Mouse (Mus musculus) embryonic facial prominence, embryonic 11.5 days (tissue): ENCODE measurements around the gene Tbc1d14. TPM values are rescaled to one million over a fixed set of nuclear protein-coding genes. Genes with fewer than 3 reads are reported as not detected.

Experiments used
- ATAC-seq: fragments of 200-750 bp; cut with Nextera tagmentation; replicated peaks from 2 replicates; pipeline ENCODE4 v1.8.0; 2017; ENCODE audit warnings: low read depth; ENCODE audit not compliant: insufficient number of reproducible peaks, low FRiP score, low TSS enrichment
- DNase-seq: peaks from one replicate; pipeline ENCODE4 v3.0.0-alpha.2; 2015; ENCODE audit warnings: low spot score
- H3K27ac ChIP-seq: fragments of 300-500 bp; sonication (generic); replicated peaks from 2 replicates; pipeline ENCODE4 v1.5.1; 2014; ENCODE audit warnings: mild to moderate bottlenecking, low read depth, low read length, control low read depth
- H3K27me3 ChIP-seq: fragments of 300-500 bp; sonication (generic); 2 replicates; pipeline ENCODE4 v1.6.1; 2014; ENCODE audit warnings: mild to moderate bottlenecking, low read length, moderate library complexity, mixed read lengths; ENCODE audit not compliant: control insufficient read depth, insufficient read depth
- H3K36me3 ChIP-seq: fragments of 300-500 bp; sonication (generic); replicated peaks from 2 replicates; pipeline ENCODE4 v1.6.1; 2014; ENCODE audit warnings: low read depth, mild to moderate bottlenecking, low read length, moderate library complexity, mixed read lengths; ENCODE audit not compliant: control insufficient read depth, insufficient read depth
- H3K4me1 ChIP-seq: fragments of 300-500 bp; sonication (generic); 2 replicates; pipeline ENCODE4 v1.6.1; 2014; ENCODE audit warnings: low read length, mixed read lengths; ENCODE audit not compliant: control insufficient read depth, insufficient read depth
- H3K4me2 ChIP-seq: fragments of 300-500 bp; sonication (generic); 2 replicates; pipeline ENCODE4 v1.6.1; 2014; ENCODE audit warnings: low read depth, mild to moderate bottlenecking, control low read depth, low read length, moderate library complexity
- H3K4me3 ChIP-seq: fragments of 300-500 bp; sonication (generic); 2 replicates; pipeline ENCODE4 v1.5.1; 2014; ENCODE audit warnings: low read depth, low read length, control low read depth
- H3K9ac ChIP-seq: fragments of 300-500 bp; sonication (generic); replicated peaks from 2 replicates; pipeline ENCODE4 v1.6.1; 2014; ENCODE audit warnings: mild to moderate bottlenecking, control low read depth, low read length
- H3K9me3 ChIP-seq: fragments of 300-500 bp; sonication (generic); replicated peaks from 2 replicates; pipeline ENCODE4 v1.6.1; 2016; ENCODE audit warnings: mild to moderate bottlenecking, low read length, inconsistent platforms, mixed read lengths; ENCODE audit not compliant: control insufficient read depth
- whole genome bisulfite sequencing: fragments of 180-500 bp; shearing (Covaris S2); extraction: QIAGEN DNeasy Blood & Tissue Kit; methylation state at CpG from one replicate; pipeline ENCODE4 v1.1.7; 2014; 5-methylcytosine and 5-hydroxymethylcytosine counted together
- polyA plus RNA-seq: library from polyadenylated mRNA; unstranded; fragments of >200 nt; fragmentation: Nextera tagmentation; extraction: Ambion mirVana; gene quantifications from 2 replicates; pipeline ENCODE4 v1.2.1, GENCODE M21; 2014

The Tbc1d14 gene
- polyA plus RNA-seq, 1 experiment from 2014 or later: 42.7 TPM

DNA sequence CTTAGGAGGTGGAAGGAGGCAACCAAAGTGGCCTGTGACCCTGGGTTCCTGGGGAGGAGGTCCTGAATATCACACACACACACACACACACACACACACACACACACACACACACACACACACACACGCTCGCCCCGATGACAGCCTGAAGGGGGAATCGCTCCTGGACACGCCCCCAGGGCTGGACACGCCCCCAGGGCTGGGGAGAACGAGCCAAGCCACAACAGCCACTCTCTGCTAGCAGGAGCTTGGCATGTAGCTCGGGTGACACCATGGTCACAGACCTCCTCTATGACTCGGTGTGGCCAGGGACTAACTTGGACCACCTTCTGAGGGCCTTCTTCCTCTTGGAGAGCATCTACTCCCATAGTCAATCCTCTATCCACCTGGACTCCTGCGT is 142.0 kb downstream of the Tbc1d14 start:
- H3K9me3 ChIP-seq: no peaks in the 10 kb centered on the region
- no peak for DNase-seq
- no peaks in the 10 kb centered on the region for H3K4me1 ChIP-seq
- H3K4me2 ChIP-seq: no peak overlapping the region
- H3K36me3 ChIP-seq: no peaks in the 10 kb centered on the region
- WGBS: 24% methylated on average over 9 of the region's 10 CpGs
- H3K27me3 ChIP-seq: no peaks in the 10 kb centered on the region
- H3K9ac ChIP-seq: no peak overlapping the region
- no peak overlapping the region for H3K4me3 ChIP-seq
- no peak overlapping the region for H3K27ac ChIP-seq
- no peak for ATAC-seq

DNA sequence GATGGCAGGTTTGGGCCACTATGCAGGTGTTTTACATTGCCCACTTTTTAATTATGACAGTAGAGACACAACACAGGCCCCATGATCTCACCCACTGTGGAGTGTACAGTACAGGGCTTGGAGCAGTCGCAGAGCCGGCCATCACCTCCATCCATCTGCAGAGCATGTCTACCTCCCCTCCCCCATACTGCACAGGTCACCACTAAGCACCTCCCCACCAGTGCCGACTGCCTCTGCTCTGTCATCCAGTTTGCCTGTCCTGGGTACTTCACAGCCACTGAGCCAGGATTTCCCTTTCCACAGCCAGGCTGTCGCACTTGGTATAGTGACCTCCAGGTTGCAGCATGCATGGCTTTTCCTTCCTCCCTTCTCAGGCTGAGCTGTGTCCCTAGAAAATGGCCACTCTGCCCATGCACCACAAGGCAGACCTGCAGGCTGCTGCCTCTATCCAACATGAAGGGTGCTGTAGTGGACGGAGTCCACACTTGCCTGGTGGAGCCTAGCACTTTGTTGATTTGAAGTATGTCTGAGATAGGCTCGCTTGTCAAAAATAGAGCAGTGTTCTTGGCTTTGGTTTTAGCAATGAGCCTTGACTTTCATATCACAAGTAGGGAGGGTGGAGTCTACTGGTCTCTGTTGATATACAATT is 143.2 kb downstream of the Tbc1d14 start:
- H3K4me1 ChIP-seq: no peaks in the 10 kb centered on the region
- 68% methylated on average over 6 of the region's 6 CpGs for WGBS
- no peaks in the 10 kb centered on the region for H3K36me3 ChIP-seq
- no peak overlapping the region for H3K4me2 ChIP-seq
- H3K9me3 ChIP-seq: no peaks in the 10 kb centered on the region
- no peak overlapping the region for H3K9ac ChIP-seq
- H3K27me3 ChIP-seq: no peaks in the 10 kb centered on the region
- no peak for DNase-seq
- no peak for ATAC-seq
- H3K27ac ChIP-seq: no peak overlapping the region
- H3K4me3 ChIP-seq: no peak overlapping the region

DNA sequence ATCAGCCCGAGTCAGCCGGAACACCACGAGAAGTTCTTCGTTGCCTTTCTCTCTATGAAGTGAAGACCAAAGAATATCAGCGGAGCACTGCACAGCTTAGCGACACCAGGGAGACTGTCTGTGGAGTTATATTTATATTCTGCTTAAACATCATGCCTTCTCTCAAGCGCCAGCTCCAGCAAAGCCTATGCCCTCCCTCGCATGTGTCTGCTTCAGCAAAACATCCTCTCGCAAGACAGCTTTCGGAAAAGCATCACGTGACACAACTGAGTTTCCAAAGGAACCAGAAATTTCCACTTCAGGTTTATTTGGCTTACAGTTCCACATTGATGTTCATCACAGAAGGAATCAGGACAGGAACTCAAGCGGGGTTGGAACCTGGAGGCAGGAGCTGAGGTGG is 145.2 kb downstream of the Tbc1d14 start:
- no peaks in the 10 kb centered on the region; the same call in 1 of the 2 replicates for H3K9me3 ChIP-seq
- H3K36me3 ChIP-seq: no peaks in the 10 kb centered on the region
- DNase-seq (no peak), ATAC-seq (no peak)
- WGBS: 94% methylated on average over 12 of the region's 12 CpGs
- no peaks in the 10 kb centered on the region for H3K4me1 ChIP-seq
- H3K27me3 ChIP-seq: no peaks in the 10 kb centered on the region
- H3K4me2 ChIP-seq: no peak overlapping the region
- no peak overlapping the region for H3K9ac ChIP-seq
- no peak overlapping the region for H3K27ac ChIP-seq
- H3K4me3 ChIP-seq: no peak overlapping the region

DNA sequence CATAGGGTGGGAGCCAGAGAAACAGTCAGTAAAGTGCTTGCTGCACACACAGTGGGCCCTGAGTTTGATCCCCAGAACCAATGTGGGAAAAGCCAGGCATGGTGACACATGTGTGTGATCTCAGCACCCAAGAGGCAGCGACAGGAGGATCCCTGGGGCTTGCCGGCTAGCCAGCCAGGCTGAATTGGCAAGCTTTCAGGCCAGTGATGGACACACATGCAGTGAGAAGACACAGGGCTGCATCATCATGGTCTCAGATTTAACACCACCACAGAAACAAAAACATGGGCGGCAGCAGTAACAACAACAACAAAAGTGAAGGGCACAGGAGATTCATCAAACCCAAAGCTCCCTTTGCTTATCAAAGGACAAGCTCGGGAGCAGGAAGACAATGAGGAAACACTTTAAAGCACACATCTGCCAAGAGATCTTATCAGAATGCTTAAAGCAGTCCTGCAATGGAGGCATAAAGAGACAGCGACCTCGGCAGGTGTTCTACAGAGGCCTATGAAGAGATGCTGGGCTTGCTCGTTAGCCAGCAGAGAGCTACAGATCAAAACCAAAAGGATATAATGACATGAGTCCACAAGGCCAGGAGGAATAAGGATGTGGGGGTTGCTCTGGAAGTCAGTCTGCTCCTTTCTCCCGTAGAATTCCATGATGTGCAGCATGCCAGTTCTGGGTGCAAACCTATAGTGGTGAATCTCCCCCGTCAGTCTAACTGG is 146.7 kb downstream of the Tbc1d14 start:
- 51% methylated on average over 9 of the region's 9 CpGs for WGBS
- no peaks in the 10 kb centered on the region; the same call in 1 of the 2 replicates for H3K9me3 ChIP-seq
- ATAC-seq (no peak), DNase-seq (no peak)
- no peak overlapping the region for H3K27ac ChIP-seq
- no peak overlapping the region for H3K4me3 ChIP-seq
- no peak overlapping the region for H3K4me2 ChIP-seq
- H3K9ac ChIP-seq: no peak overlapping the region
- H3K36me3 ChIP-seq: no peaks in the 10 kb centered on the region
- no peaks in the 10 kb centered on the region for H3K4me1 ChIP-seq
- no peaks in the 10 kb centered on the region for H3K27me3 ChIP-seq

DNA sequence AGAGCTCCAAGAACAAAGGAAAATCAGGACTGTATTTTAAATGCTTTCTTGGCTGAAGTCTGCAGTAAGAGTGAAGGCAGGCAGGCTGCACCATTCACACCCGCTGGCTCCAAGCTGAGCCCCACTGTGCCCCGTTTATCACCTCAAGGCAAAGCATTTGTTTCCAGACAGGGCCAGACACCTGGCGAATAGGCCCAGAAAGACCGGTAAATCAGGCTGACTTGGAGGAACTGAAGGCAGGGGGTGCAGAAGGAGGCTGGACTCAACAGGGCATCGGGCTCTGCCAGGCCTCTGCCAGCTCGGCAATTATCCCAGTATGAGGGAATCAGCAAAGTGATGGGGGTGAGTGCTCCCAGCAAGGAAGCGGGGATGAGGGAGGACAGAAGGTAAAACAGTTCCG is 148.0 kb downstream of the Tbc1d14 start:
- Histone ChIP-seq H3K27ac (no peak overlapping the region), H3K36me3 (no peaks in the 10 kb centered on the region), H3K27me3 (no peaks in the 10 kb centered on the region), H3K4me1 (no peaks in the 10 kb centered on the region), H3K4me2 (no peak overlapping the region), H3K9ac (no peak overlapping the region), H3K9me3 (no peaks in the 10 kb centered on the region; the same call in 1 of the 2 replicates), H3K4me3 (no peak overlapping the region)
- 28% methylated on average over 8 of the region's 8 CpGs for WGBS
- no peak for ATAC-seq
- no peak for DNase-seq

DNA sequence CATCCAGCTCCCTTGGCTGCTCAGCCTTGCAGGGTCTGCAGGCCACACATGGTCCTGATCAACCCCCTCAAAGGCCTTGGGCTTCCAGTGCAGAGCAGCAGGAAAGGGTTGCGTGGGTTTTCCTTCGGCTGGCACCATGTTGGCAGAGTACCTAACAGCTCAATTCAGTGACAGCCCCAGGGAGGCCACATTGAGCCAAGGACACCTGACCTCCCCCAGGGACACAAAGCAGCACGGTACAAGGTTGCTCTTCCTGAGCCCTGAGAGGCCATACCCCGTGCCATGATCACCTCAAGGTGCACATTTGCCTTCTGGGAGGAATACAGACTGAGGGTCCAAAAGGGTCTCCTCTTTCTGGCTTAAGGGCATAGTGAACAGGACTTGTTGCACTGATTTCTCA is 148.5 kb downstream of the Tbc1d14 start:
- no peak overlapping the region for H3K27ac ChIP-seq
- DNase-seq: no peak
- no peaks in the 10 kb centered on the region for H3K27me3 ChIP-seq
- no peaks in the 10 kb centered on the region for H3K4me1 ChIP-seq
- WGBS: 47% methylated on average over 4 of the region's 4 CpGs
- no peak overlapping the region for H3K4me2 ChIP-seq
- H3K9me3 ChIP-seq: no peaks in the 10 kb centered on the region; the same call in 1 of the 2 replicates
- no peak overlapping the region for H3K4me3 ChIP-seq
- no peak overlapping the region for H3K9ac ChIP-seq
- no peak for ATAC-seq
- no peaks in the 10 kb centered on the region for H3K36me3 ChIP-seq

DNA sequence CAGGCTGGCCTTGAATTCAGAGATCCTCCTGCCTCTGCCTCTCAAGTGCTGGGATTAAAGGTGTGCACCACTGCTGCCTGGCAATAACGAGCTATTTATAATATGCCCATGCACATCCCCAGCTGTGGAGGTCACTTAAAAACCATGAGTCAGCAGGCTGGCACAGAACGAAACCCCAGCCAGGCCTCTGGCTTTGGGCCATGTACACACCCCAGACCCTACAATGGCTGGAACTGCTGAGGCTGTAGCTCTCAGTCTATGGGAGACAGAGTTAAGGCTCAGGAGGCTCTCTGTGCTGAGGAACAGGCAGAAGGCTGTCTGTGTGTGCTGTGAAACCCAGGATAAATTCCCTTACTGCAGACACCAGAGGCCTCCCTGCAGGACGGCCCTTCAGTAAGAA is 152.3 kb downstream of the Tbc1d14 start:
- DNase-seq (no peak), ATAC-seq (no peak)
- no peaks in the 10 kb centered on the region for H3K27me3 ChIP-seq
- no peak overlapping the region for H3K27ac ChIP-seq
- H3K9me3 ChIP-seq: no peaks in the 10 kb centered on the region; the same call in 1 of the 2 replicates
- no peaks in the 10 kb centered on the region for H3K4me1 ChIP-seq
- H3K36me3 ChIP-seq: no peaks in the 10 kb centered on the region
- H3K4me2 ChIP-seq: no peak overlapping the region
- H3K4me3 ChIP-seq: no peak overlapping the region
- WGBS: 67% methylated on average over 3 of the region's 3 CpGs
- no peak overlapping the region for H3K9ac ChIP-seq
